Mouse (Mus musculus) G1E (cell line): Measurements from ENCODE around the gene Musk. TPM values are rescaled to one million over a fixed set of nuclear protein-coding genes. Genes with fewer than 3 reads are reported as not detected.

Source experiments
- ATAC-seq: 2 replicates; pipeline ENCODE4 v1.8.0; 2016; ENCODE audit warnings: mild to moderate bottlenecking; ENCODE audit not compliant: insufficient number of reproducible peaks, poor library complexity, low FRiP score, severe bottlenecking; ENCODE audit errors: extremely low read depth
- DNase-seq: peaks from one replicate; pipeline ENCODE4 v3.0.0; 2012; ENCODE audit warnings: low spot score
- H3K27me3 ChIP-seq: 2 replicates; pipeline ENCODE4 v1.6.1; 2012; ENCODE audit warnings: mild to moderate bottlenecking, low read length, inconsistent platforms; ENCODE audit not compliant: insufficient read depth
- H3K36me3 ChIP-seq: replicated peaks from 2 replicates; pipeline ENCODE3; 2012; ENCODE audit warnings: mild to moderate bottlenecking, inconsistent platforms
- H3K4me1 ChIP-seq: 2 replicates; pipeline ENCODE4 v1.6.1; 2012; ENCODE audit warnings: low read depth, low read length, inconsistent platforms, mixed read lengths; ENCODE audit not compliant: insufficient read depth
- H3K4me3 ChIP-seq: 2 replicates; pipeline ENCODE4 v1.5.1; 2012; ENCODE audit warnings: low read depth, mild to moderate bottlenecking, inconsistent platforms, low read length, moderate library complexity, mixed read lengths
- H3K9me3 ChIP-seq: replicated peaks from 2 replicates; pipeline ENCODE4 v1.6.1; 2012; ENCODE audit warnings: inconsistent platforms
- CTCF ChIP-seq: IDR thresholded peaks from 2 replicates; pipeline ENCODE4 v1.5.1; 2012; ENCODE audit warnings: low read depth, low read length, inconsistent platforms, mixed read lengths
- GATA1 ChIP-seq: IDR thresholded peaks from 2 replicates; pipeline ENCODE4 v1.6.1; 2012; ENCODE audit warnings: borderline replicate concordance, low read length, inconsistent platforms, mixed read lengths
- GATA2 ChIP-seq: IDR thresholded peaks from 2 replicates; pipeline ENCODE4 v1.6.1; 2012; ENCODE audit warnings: low read depth, low read length, inconsistent platforms, borderline replicate concordance
- POLR2AphosphoS5 ChIP-seq: IDR thresholded peaks from 2 replicates; pipeline ENCODE4 v1.6.1; 2012; ENCODE audit warnings: low read depth, low read length, inconsistent platforms; ENCODE audit not compliant: insufficient replicate concordance
- TAL1 ChIP-seq: conservative IDR thresholded peaks from 2 replicates; pipeline ENCODE4 v1.6.1; 2012; ENCODE audit warnings: low read depth, low read length, inconsistent platforms, mixed read lengths
- polyA plus RNA-seq: library from polyadenylated mRNA; stranded (reverse); fragments of >175 nt; gene quantifications from 2 replicates; pipeline ENCODE4 v1.2.3, GENCODE M21; 2012
- total RNA-seq, 2 experiments: library from RNA; stranded (forward) in 1 of 2; stranded (reverse) in 1 of 2; fragments of 200-1000 nt in 1 of 2; fragments of >200 nt in 1 of 2; fragmentation: Nextera tagmentation in 1 of 2; gene quantifications; 2 replicates each; pipeline ENCODE4 v1.2.3; 2014 to 2017

Musk gene
- total and polyA plus RNA-seq, 3 experiments = not detected

GRCm38 (mm10) chr4:58326746-58327145 lies 41.0 kb downstream of the Musk start:
- TF ChIP-seq TAL1 = no peak
- no peak for TF ChIP-seq GATA2
- no peak for TF ChIP-seq GATA1
- TF ChIP-seq CTCF = no peak
- no peak for TF ChIP-seq POLR2AphosphoS5
- Histone ChIP-seq H3K9me3 (peaks cover 22% of the 10 kb centered on the region), H3K36me3 (no peaks in the 10 kb centered on the region), H3K4me1 (no peaks in the 10 kb centered on the region), H3K4me3 (no peak overlapping the region), H3K27me3 (no peaks in the 10 kb centered on the region)
- no peak for DNase-seq
- ATAC-seq = no peak

- Histone ChIP-seq H3K27me3 (no peaks in the 10 kb centered on the region), H3K9me3 (peaks cover 24% of the 10 kb centered on the region), H3K36me3 (no peaks in the 10 kb centered on the region), H3K4me3 (no peak overlapping the region), H3K4me1 (no peaks in the 10 kb centered on the region)
- TF ChIP-seq GATA1 = no peak
- no peak for TF ChIP-seq TAL1
- no peak for TF ChIP-seq GATA2
- TF ChIP-seq CTCF = no peak
- no peak for TF ChIP-seq POLR2AphosphoS5
- ATAC-seq (no peak), DNase-seq (no peak)
Observed at GRCm38 (mm10) chr4:58328231-58328630, 42.5 kb downstream of the Musk start.

GRCm38 (mm10) chr4:58330016-58330415 lies 44.3 kb downstream of the Musk start:
- H3K4me1 ChIP-seq = no peaks in the 10 kb centered on the region
- TF ChIP-seq GATA2 (no peak), GATA1 (no peak), CTCF (no peak)
- ATAC-seq (no peak), DNase-seq (no peak)
- peaks cover 30% of the 10 kb centered on the region for H3K9me3 ChIP-seq
- no peaks in the 10 kb centered on the region for H3K27me3 ChIP-seq
- H3K36me3 ChIP-seq = no peaks in the 10 kb centered on the region
- no peak overlapping the region for H3K4me3 ChIP-seq

- no peak for DNase-seq
- Histone ChIP-seq H3K4me3 (no peak overlapping the region), H3K27me3 (no peaks in the 10 kb centered on the region), H3K4me1 (no peaks in the 10 kb centered on the region), H3K9me3 (peaks cover 33% of the 10 kb centered on the region), H3K36me3 (no peaks in the 10 kb centered on the region)
- TF ChIP-seq GATA2 (no peak), CTCF (no peak), GATA1 (no peak), TAL1 (no peak), POLR2AphosphoS5 (no peak)
- no peak for ATAC-seq
Observed at GRCm38 (mm10) chr4:58330864-58331638, 45.3 kb downstream of the Musk start.

GRCm38 (mm10) chr4:58332394-58332793 lies 46.6 kb downstream of the Musk start:
- peaks cover 28% of the 10 kb centered on the region for H3K9me3 ChIP-seq
- H3K36me3 ChIP-seq = no peaks in the 10 kb centered on the region
- ATAC-seq = no peak
- H3K4me1 ChIP-seq = no peaks in the 10 kb centered on the region
- H3K27me3 ChIP-seq = no peaks in the 10 kb centered on the region
- TF ChIP-seq GATA1 = no peak
- TF ChIP-seq POLR2AphosphoS5 = no peak
- TF ChIP-seq TAL1 = no peak
- no peak for TF ChIP-seq CTCF
- no peak for TF ChIP-seq GATA2
- no peak overlapping the region for H3K4me3 ChIP-seq
- DNase-seq = no peak

- ATAC-seq = no peak
- Histone ChIP-seq H3K27me3 (no peaks in the 10 kb centered on the region), H3K4me1 (no peaks in the 10 kb centered on the region), H3K9me3 (peaks cover 21% of the 10 kb centered on the region), H3K36me3 (no peaks in the 10 kb centered on the region), H3K4me3 (no peak overlapping the region)
- no peak for DNase-seq
- TF ChIP-seq CTCF = no peak
Observed at GRCm38 (mm10) chr4:58336227-58336626, 50.5 kb downstream of the Musk start.

- no peak for DNase-seq
- Histone ChIP-seq H3K9me3 (peaks cover 27% of the 10 kb centered on the region), H3K27me3 (no peaks in the 10 kb centered on the region), H3K36me3 (no peaks in the 10 kb centered on the region), H3K4me3 (no peak overlapping the region), H3K4me1 (no peaks in the 10 kb centered on the region)
- TF ChIP-seq POLR2AphosphoS5 = no peak
- no peak for TF ChIP-seq CTCF
- no peak for TF ChIP-seq GATA2
- TF ChIP-seq TAL1 = no peak
- no peak for TF ChIP-seq GATA1
- ATAC-seq = no peak
Observed at GRCm38 (mm10) chr4:58339226-58339625, 53.5 kb downstream of the Musk start.
